Mouse (Mus musculus) midbrain, postnatal 0 days (tissue): Measurements from ENCODE around the gene B3galnt1. TPM values are rescaled to one million over a fixed set of nuclear protein-coding genes. Genes with fewer than 3 reads are reported as not detected.

ENCODE experiments used
- ATAC-seq: fragments of 200-750 bp; cut with Nextera tagmentation; 2 replicates; pipeline ENCODE4 v1.8.0; 2017; ENCODE audit warnings: moderate number of reproducible peaks, mild to moderate bottlenecking, moderate TSS enrichment, moderate library complexity; ENCODE audit not compliant: low FRiP score
- DNase-seq: peaks from one replicate; pipeline ENCODE4 v3.0.0-alpha.2; 2015; ENCODE audit warnings: low spot score
- H3K27ac ChIP-seq: fragments of 300-500 bp; sonication (generic); 2 replicates; pipeline ENCODE4 v1.5.1; 2014; ENCODE audit warnings: low read depth, mild to moderate bottlenecking, low read length, mixed read lengths
- H3K27me3 ChIP-seq: fragments of 300-500 bp; sonication (generic); 2 replicates; pipeline ENCODE4 v1.6.1; 2014; ENCODE audit warnings: low read length, control low read depth, mixed read lengths; ENCODE audit not compliant: insufficient read depth
- H3K36me3 ChIP-seq: fragments of 300-500 bp; sonication (generic); 2 replicates; pipeline ENCODE4 v1.6.1; 2014; ENCODE audit warnings: low read length, control low read depth, mixed read lengths; ENCODE audit not compliant: insufficient read depth
- H3K4me1 ChIP-seq: fragments of 300-500 bp; sonication (generic); 2 replicates; pipeline ENCODE4 v1.6.1; 2014; ENCODE audit warnings: mild to moderate bottlenecking, control low read depth, antibody characterized with exemption, low read length, mixed read lengths; ENCODE audit not compliant: insufficient read depth
- H3K4me2 ChIP-seq: fragments of 300-500 bp; sonication (generic); 2 replicates; pipeline ENCODE4 v1.6.1; 2014; ENCODE audit warnings: low read depth, mild to moderate bottlenecking, low read length, mixed read lengths; ENCODE audit not compliant: poor library complexity, severe bottlenecking
- H3K4me3 ChIP-seq: fragments of 300-500 bp; sonication (generic); 2 replicates; pipeline ENCODE4 v1.5.1; 2014; ENCODE audit warnings: low read depth, mild to moderate bottlenecking, low read length, moderate library complexity
- H3K9ac ChIP-seq: fragments of 300-500 bp; sonication (generic); replicated peaks from 2 replicates; pipeline ENCODE4 v1.6.1; 2014; ENCODE audit warnings: mild to moderate bottlenecking, low read length, moderate library complexity, mixed read lengths; ENCODE audit not compliant: poor library complexity, severe bottlenecking
- H3K9me3 ChIP-seq: fragments of 300-500 bp; sonication (generic); 2 replicates; pipeline ENCODE4 v1.6.1; 2016; ENCODE audit warnings: low read length, control low read depth
- CTCF ChIP-seq: IDR thresholded peaks from 2 replicates; pipeline ENCODE4 v1.5.1; 2016; ENCODE audit warnings: antibody characterized with exemption, mild to moderate bottlenecking
- WGBS: fragments of 180-500 bp; shearing (Covaris S2); extraction: QIAGEN DNeasy Blood & Tissue Kit; methylation state at CpG from one replicate; pipeline ENCODE4 v1.1.7; 2014; 5-methylcytosine and 5-hydroxymethylcytosine counted together
- polyA plus RNA-seq: library from polyadenylated mRNA; unstranded; fragments of >200 nt; fragmentation: Nextera tagmentation; extraction: Ambion mirVana; gene quantifications from 2 replicates; pipeline ENCODE4 v1.2.1, GENCODE M21; 2015
- total RNA-seq: library from RNA; depleted of rRNA; stranded (reverse); fragments of >200 nt; gene quantifications from 2 replicates; pipeline ENCODE4 v1.2.3, GENCODE M21; 2014

The B3galnt1 gene
- total and polyA plus RNA-seq, 2 experiments from 2014 or later = 70.5 to 102 TPM

DNA sequence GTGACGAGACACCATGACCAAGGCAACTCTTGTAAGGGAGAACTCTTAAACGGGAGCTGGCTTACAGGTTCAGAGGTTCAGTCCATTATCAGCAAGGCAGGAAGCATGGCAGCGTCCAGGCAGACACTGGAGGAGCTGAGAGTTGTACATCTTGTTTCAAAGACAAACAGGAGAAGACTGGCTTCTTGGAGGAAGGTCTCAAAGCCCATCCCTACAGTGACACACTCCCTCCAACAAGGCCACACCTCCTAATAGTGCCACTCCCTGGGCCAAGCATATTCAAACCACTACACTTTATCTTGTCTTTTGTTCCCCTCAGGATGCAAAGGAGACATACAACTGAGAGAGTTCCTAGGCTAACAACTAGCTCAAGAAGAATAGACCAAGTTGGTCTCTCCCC is 2.6 kb downstream of the B3galnt1 start:
- ATAC-seq = no peak
- no peaks in the 10 kb centered on the region for H3K9me3 ChIP-seq
- H3K4me1 ChIP-seq = peaks cover 8% of the 10 kb centered on the region
- DNase-seq = no peak
- H3K4me3 ChIP-seq = no peak overlapping the region
- no peaks in the 10 kb centered on the region for H3K27me3 ChIP-seq
- H3K27ac ChIP-seq = no peak overlapping the region
- H3K4me2 ChIP-seq = peak overlapping the region; percentile 5; the same call in 1 of the 2 replicates
- H3K9ac ChIP-seq = no peak overlapping the region
- H3K36me3 ChIP-seq = peaks cover 5% of the 10 kb centered on the region
- WGBS = 91% methylated on average over 3 of the region's 3 CpGs
- no peak for TF ChIP-seq CTCF

DNA sequence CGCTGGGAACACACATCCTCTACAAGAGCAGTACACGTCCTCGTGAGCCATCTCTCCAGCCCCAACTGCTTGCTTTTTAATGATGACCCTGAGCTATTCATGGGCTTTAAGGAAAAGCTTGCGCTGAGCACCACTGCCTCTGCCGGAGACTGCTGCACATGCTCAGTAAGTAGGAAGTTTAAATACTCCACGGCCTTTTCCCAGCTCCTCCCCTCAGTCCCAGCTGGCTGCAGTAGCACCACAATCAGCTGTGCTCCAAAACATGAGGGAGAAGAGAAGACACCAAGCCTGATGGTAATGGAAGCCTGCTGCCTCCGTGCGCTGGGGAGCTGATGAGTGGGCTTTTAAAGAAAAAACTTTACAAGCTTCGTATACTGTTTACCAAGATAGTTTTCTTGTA is 4.7 kb downstream of the B3galnt1 start:
- Histone ChIP-seq H3K27ac (no peak overlapping the region), H3K36me3 (peaks cover 5% of the 10 kb centered on the region), H3K27me3 (no peaks in the 10 kb centered on the region), H3K4me2 (no peak overlapping the region), H3K4me3 (no peak overlapping the region), H3K9me3 (no peaks in the 10 kb centered on the region), H3K4me1 (peaks cover 8% of the 10 kb centered on the region), H3K9ac (no peak overlapping the region)
- 72% methylated on average over 9 of the region's 9 CpGs for WGBS
- no peak for TF ChIP-seq CTCF
- DNase-seq (no peak), ATAC-seq (no peak)

DNA sequence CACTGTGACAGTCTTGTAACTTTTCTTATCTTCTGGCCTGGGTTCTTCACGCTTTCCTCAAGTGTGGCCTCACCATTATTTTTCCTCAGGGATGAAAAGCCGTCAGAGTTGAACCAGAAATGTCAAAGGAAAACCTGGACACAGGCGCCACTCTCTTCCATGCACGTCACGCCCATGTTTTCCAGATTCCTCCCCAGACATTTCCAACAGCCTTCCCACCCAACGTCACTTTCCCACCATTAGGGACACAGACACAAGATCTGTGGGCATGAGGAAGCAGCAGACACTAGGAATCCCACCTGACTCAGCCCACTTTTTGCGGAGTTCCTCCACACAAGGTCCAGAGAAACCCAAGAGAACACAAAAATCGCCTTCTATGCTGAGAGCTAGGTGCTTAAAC is 5.3 kb downstream of the B3galnt1 start:
- no peak overlapping the region for H3K4me2 ChIP-seq
- no peak overlapping the region for H3K27ac ChIP-seq
- no peak for TF ChIP-seq CTCF
- H3K4me3 ChIP-seq = no peak overlapping the region
- 93% methylated on average over 8 of the region's 8 CpGs for WGBS
- peaks cover 8% of the 10 kb centered on the region for H3K4me1 ChIP-seq
- H3K9me3 ChIP-seq = no peaks in the 10 kb centered on the region
- H3K9ac ChIP-seq = no peak overlapping the region
- H3K27me3 ChIP-seq = no peaks in the 10 kb centered on the region
- DNase-seq = no peak
- H3K36me3 ChIP-seq = peaks cover 5% of the 10 kb centered on the region
- ATAC-seq = no peak

DNA sequence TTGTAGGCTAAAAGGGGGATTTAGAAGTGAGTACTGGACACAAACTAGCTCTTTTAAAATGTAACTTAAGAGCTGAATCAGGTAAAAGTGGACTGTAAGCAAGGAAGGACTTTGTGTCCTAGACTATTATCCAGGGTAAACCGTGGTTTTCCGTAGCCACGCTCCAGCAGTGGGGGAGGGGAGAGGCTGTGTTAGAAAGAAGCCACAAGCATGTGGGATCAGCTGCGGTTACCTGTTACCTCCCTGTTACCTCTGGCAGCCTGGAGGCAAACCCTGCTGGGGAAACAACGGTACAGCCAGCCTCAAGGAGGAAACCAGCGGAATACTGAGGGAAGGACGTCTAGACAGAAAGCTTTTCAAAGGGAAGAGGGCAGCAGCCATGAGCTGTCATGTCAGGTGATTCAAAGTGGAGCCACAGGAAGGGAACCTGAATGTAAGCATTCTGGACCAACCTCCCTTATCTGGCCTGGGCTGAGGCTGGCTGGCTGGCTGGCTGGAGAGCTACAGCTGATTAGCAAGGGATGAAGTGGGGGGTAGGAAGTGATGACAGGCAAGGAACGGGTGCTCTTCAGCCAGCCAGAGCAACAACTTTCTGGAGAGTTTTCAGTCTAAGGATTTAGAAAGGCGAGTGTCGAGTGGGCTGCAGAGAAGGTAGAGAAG is 10.5 kb downstream of the B3galnt1 start:
- Histone ChIP-seq H3K36me3 (peaks cover 5% of the 10 kb centered on the region), H3K27ac (no peak overlapping the region), H3K9me3 (no peaks in the 10 kb centered on the region), H3K9ac (no peak overlapping the region), H3K4me3 (no peak overlapping the region), H3K27me3 (no peaks in the 10 kb centered on the region), H3K4me1 (no peaks in the 10 kb centered on the region), H3K4me2 (no peak overlapping the region)
- ATAC-seq (no peak), DNase-seq (no peak)
- WGBS = 49% methylated on average over 10 of the region's 10 CpGs
- TF ChIP-seq CTCF = no peak

DNA sequence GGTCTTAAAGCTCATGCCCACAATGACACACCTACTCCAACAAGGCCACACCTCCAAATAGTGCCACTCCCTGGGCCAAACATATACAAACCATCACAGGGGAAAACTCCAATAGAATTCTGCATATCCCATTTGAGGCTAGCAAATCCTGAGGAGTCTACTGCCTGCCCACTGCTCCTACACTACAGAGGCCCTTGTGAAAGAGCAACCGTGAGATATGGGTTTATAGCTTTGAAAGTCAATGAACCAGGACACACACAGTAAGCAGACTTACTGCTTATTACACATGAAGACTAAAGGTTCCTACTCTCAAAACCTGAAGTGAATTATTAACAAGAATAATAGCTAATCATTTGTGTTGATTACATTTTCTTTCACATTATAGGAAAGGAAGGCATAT is 15.0 kb downstream of the B3galnt1 start:
- ATAC-seq = no peak
- no peak overlapping the region for H3K4me2 ChIP-seq
- no peak overlapping the region for H3K9ac ChIP-seq
- no peaks in the 10 kb centered on the region for H3K9me3 ChIP-seq
- no peaks in the 10 kb centered on the region for H3K27me3 ChIP-seq
- TF ChIP-seq CTCF = no peak
- H3K4me3 ChIP-seq = no peak overlapping the region
- H3K27ac ChIP-seq = no peak overlapping the region
- no peaks in the 10 kb centered on the region for H3K4me1 ChIP-seq
- DNase-seq = no peak
- no peaks in the 10 kb centered on the region for H3K36me3 ChIP-seq
- 90% methylated on average over 1 of the region's 1 CpGs for WGBS

DNA sequence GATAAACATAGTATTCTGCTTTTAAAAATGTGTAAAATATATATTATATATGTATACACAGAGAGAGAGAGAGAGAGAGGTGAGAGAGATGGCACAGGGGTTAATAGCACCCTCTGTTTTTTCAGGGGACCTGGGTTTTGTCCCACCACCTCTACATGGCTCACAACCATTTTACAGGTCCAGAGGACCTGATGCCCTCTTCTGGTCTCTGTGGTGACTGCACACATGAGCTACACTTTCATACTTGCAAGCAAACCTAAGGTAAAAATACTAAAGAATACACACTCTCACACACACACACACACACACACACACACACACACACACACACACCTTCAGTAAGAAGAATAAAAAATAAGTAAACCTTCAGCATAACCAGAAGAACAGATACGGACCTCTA is 20.0 kb downstream of the B3galnt1 start:
- H3K27ac ChIP-seq = no peak overlapping the region
- DNase-seq (no peak), ATAC-seq (no peak)
- H3K4me2 ChIP-seq = no peak overlapping the region
- H3K4me3 ChIP-seq = no peak overlapping the region
- no peaks in the 10 kb centered on the region for H3K9me3 ChIP-seq
- no peaks in the 10 kb centered on the region for H3K4me1 ChIP-seq
- WGBS = 95% methylated on average over 1 of the region's 1 CpGs
- peak; percentile 51 for TF ChIP-seq CTCF
- H3K36me3 ChIP-seq = peaks cover 25% of the 10 kb centered on the region
- H3K9ac ChIP-seq = no peak overlapping the region
- H3K27me3 ChIP-seq = no peaks in the 10 kb centered on the region
